Mouse (Mus musculus): Measurements from ENCODE around the gene Ssx2ip. TPM values are rescaled to one million over a fixed set of nuclear protein-coding genes. Genes with fewer than 3 reads are reported as not detected.

Ssx2ip gene
- polyA plus RNA-seq, 1 experiment from 2014 or later = 21.8 TPM

DNA sequence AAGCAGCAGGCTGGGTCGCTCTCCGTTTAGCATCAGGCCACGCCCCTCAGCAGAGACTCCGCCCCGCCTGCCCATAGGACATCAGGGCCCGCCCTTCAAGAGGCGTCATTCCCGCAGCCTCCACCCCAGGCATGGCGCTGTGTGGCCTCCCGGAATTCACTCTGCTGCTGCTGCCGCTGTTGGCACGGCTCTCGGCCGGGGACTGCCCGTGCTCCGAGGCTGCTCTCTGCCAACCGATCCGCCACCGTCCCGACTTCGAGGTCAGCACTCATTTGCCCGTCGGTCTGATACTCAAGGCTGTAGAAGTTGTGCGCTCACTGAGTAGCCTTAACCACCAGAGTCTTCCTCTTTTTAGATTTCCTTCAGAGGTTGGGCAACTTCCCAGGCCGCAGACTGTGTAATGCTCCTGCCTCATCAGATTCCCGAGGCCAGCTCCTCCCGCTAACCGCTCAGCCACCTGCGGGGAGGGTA is 46.0 kb downstream of the Ssx2ip start:
- no peaks in the 10 kb centered on the region for H3K27me3 ChIP-seq (replicated peaks; ENCODE audit: insufficient read depth, low read length)
- no peaks in the 10 kb centered on the region for H3K36me3 ChIP-seq (ENCODE audit: insufficient read depth, low read length)
- TF ChIP-seq EP300 (IDR thresholded peaks at IDR 0.05) (no peak), CTCF (IDR thresholded peaks at IDR 0.05) (peak; percentile 65)
- H3K9ac ChIP-seq (replicated peaks; ENCODE audit: low read depth) = peak overlapping the region; percentile 74
- no peaks in the 10 kb centered on the region for H3K9me3 ChIP-seq (ENCODE audit: low read length)
- DNase-seq (ENCODE audit: low spot score) = peak; percentile 97
- peak; percentile 98 for ATAC-seq
- peaks cover 5% of the 10 kb centered on the region; the same call in 1 of the 2 replicates for H3K4me1 ChIP-seq (ENCODE audit: insufficient read depth, low read depth, low read length)
- peak overlapping the region; percentile 93 for H3K27ac ChIP-seq (ENCODE audit: low read length)
- WGBS = under 1% methylated on average over 29 of the region's 29 CpGs
- peak overlapping the region; percentile 73 for H3K4me2 ChIP-seq (replicated peaks; ENCODE audit: low read depth, low read length)
- H3K4me3 ChIP-seq (ENCODE audit: low read depth, low read length) = peak overlapping the region; percentile 68

- Histone ChIP-seq H3K4me1 (ENCODE audit: insufficient read depth, low read depth, low read length) (peaks cover 5% of the 10 kb centered on the region; the same call in 1 of the 2 replicates), H3K36me3 (ENCODE audit: insufficient read depth, low read length) (no peaks in the 10 kb centered on the region), H3K4me2 (replicated peaks; ENCODE audit: low read depth, low read length) (peak overlapping the region; percentile 73; the same call in 1 of the 2 replicates), H3K27ac (ENCODE audit: low read length) (no peak overlapping the region), H3K9ac (replicated peaks; ENCODE audit: low read depth) (no peak overlapping the region), H3K4me3 (ENCODE audit: low read depth, low read length) (peak overlapping the region; percentile 68; the same call in 1 of the 2 replicates), H3K9me3 (ENCODE audit: low read length) (no peaks in the 10 kb centered on the region), H3K27me3 (replicated peaks; ENCODE audit: insufficient read depth, low read length) (no peaks in the 10 kb centered on the region)
- ATAC-seq = no peak
- no peak for TF ChIP-seq CTCF (IDR thresholded peaks at IDR 0.05)
- TF ChIP-seq EP300 (IDR thresholded peaks at IDR 0.05) = no peak
- DNase-seq (ENCODE audit: low spot score) = peak; percentile 29
- 87% methylated on average over 5 of the region's 5 CpGs for WGBS
These were observed 46.9 kb downstream of the Ssx2ip start for GRCm38 (mm10) chr3:146451375-146451774.

- Histone ChIP-seq H3K27ac (ENCODE audit: low read length) (no peak overlapping the region), H3K4me1 (ENCODE audit: insufficient read depth, low read depth, low read length) (no peaks in the 10 kb centered on the region), H3K4me2 (replicated peaks; ENCODE audit: low read depth, low read length) (no peak overlapping the region), H3K27me3 (replicated peaks; ENCODE audit: insufficient read depth, low read length) (no peaks in the 10 kb centered on the region), H3K4me3 (ENCODE audit: low read depth, low read length) (no peak overlapping the region), H3K9me3 (ENCODE audit: low read length) (no peaks in the 10 kb centered on the region), H3K36me3 (ENCODE audit: insufficient read depth, low read length) (no peaks in the 10 kb centered on the region), H3K9ac (replicated peaks; ENCODE audit: low read depth) (no peak overlapping the region)
- WGBS = 48% methylated on average over 2 of the region's 2 CpGs
- TF ChIP-seq EP300 (IDR thresholded peaks at IDR 0.05) (no peak), CTCF (IDR thresholded peaks at IDR 0.05) (peak; percentile 29)
- DNase-seq (ENCODE audit: low spot score) (no peak), ATAC-seq (no peak)
These were observed 58.5 kb downstream of the Ssx2ip start for GRCm38 (mm10) chr3:146462939-146463338.

GRCm38 (mm10) chr3:146469226-146469625 is 64.8 kb downstream of the Ssx2ip start:
- WGBS = 56% methylated on average over 2 of the region's 2 CpGs
- no peak overlapping the region for H3K9ac ChIP-seq (replicated peaks; ENCODE audit: low read depth)
- no peaks in the 10 kb centered on the region for H3K4me1 ChIP-seq (ENCODE audit: insufficient read depth, low read depth, low read length)
- H3K27me3 ChIP-seq (replicated peaks; ENCODE audit: insufficient read depth, low read length) = no peaks in the 10 kb centered on the region
- no peaks in the 10 kb centered on the region for H3K36me3 ChIP-seq (ENCODE audit: insufficient read depth, low read length)
- no peak for ATAC-seq
- TF ChIP-seq EP300 (IDR thresholded peaks at IDR 0.05) (no peak), CTCF (IDR thresholded peaks at IDR 0.05) (no peak)
- no peak overlapping the region for H3K4me2 ChIP-seq (replicated peaks; ENCODE audit: low read depth, low read length)
- no peak for DNase-seq (ENCODE audit: low spot score)
- no peak overlapping the region for H3K4me3 ChIP-seq (ENCODE audit: low read depth, low read length)
- no peak overlapping the region for H3K27ac ChIP-seq (ENCODE audit: low read length)
- no peaks in the 10 kb centered on the region for H3K9me3 ChIP-seq (ENCODE audit: low read length)

- H3K27ac ChIP-seq (ENCODE audit: low read length) = no peak overlapping the region
- DNase-seq (ENCODE audit: low spot score) (no peak), ATAC-seq (no peak)
- no peaks in the 10 kb centered on the region for H3K9me3 ChIP-seq (ENCODE audit: low read length)
- H3K27me3 ChIP-seq (replicated peaks; ENCODE audit: insufficient read depth, low read length) = no peaks in the 10 kb centered on the region
- no peak overlapping the region for H3K4me3 ChIP-seq (ENCODE audit: low read depth, low read length)
- H3K36me3 ChIP-seq (ENCODE audit: insufficient read depth, low read length) = no peaks in the 10 kb centered on the region
- TF ChIP-seq EP300 (IDR thresholded peaks at IDR 0.05) (no peak), CTCF (IDR thresholded peaks at IDR 0.05) (no peak)
- WGBS = 64% methylated on average over 4 of the region's 4 CpGs
- no peak overlapping the region for H3K4me2 ChIP-seq (replicated peaks; ENCODE audit: low read depth, low read length)
- no peaks in the 10 kb centered on the region for H3K4me1 ChIP-seq (ENCODE audit: insufficient read depth, low read depth, low read length)
- H3K9ac ChIP-seq (replicated peaks; ENCODE audit: low read depth) = no peak overlapping the region
These were observed 68.2 kb downstream of the Ssx2ip start for GRCm38 (mm10) chr3:146472657-146473056.

GRCm38 (mm10) chr3:146473741-146474140 is 69.3 kb downstream of the Ssx2ip start:
- Histone ChIP-seq H3K9me3 (ENCODE audit: low read length) (no peaks in the 10 kb centered on the region), H3K36me3 (ENCODE audit: insufficient read depth, low read length) (no peaks in the 10 kb centered on the region), H3K9ac (replicated peaks; ENCODE audit: low read depth) (no peak overlapping the region), H3K4me2 (replicated peaks; ENCODE audit: low read depth, low read length) (no peak overlapping the region), H3K4me3 (ENCODE audit: low read depth, low read length) (no peak overlapping the region), H3K4me1 (ENCODE audit: insufficient read depth, low read depth, low read length) (no peaks in the 10 kb centered on the region), H3K27ac (ENCODE audit: low read length) (no peak overlapping the region), H3K27me3 (replicated peaks; ENCODE audit: insufficient read depth, low read length) (no peaks in the 10 kb centered on the region)
- TF ChIP-seq EP300 (IDR thresholded peaks at IDR 0.05) = no peak
- no peak for TF ChIP-seq CTCF (IDR thresholded peaks at IDR 0.05)
- ATAC-seq (no peak), DNase-seq (ENCODE audit: low spot score) (no peak)

GRCm38 (mm10) chr3:146474428-146474827 is 70.0 kb downstream of the Ssx2ip start:
- no peak overlapping the region for H3K4me3 ChIP-seq (ENCODE audit: low read depth, low read length)
- H3K27ac ChIP-seq (ENCODE audit: low read length) = no peak overlapping the region
- no peak overlapping the region for H3K9ac ChIP-seq (replicated peaks; ENCODE audit: low read depth)
- DNase-seq (ENCODE audit: low spot score) (no peak), ATAC-seq (no peak)
- H3K4me2 ChIP-seq (replicated peaks; ENCODE audit: low read depth, low read length) = no peak overlapping the region
- no peaks in the 10 kb centered on the region for H3K36me3 ChIP-seq (ENCODE audit: insufficient read depth, low read length)
- H3K9me3 ChIP-seq (ENCODE audit: low read length) = no peaks in the 10 kb centered on the region
- TF ChIP-seq EP300 (IDR thresholded peaks at IDR 0.05) (no peak), CTCF (IDR thresholded peaks at IDR 0.05) (no peak)
- 98% methylated on average over 3 of the region's 3 CpGs for WGBS
- H3K27me3 ChIP-seq (replicated peaks; ENCODE audit: insufficient read depth, low read length) = no peaks in the 10 kb centered on the region
- H3K4me1 ChIP-seq (ENCODE audit: insufficient read depth, low read depth, low read length) = no peaks in the 10 kb centered on the region
